Mouse (Mus musculus): Measurements from ENCODE around the gene Hipk2.

- TF ChIP-seq POLR2A (IDR thresholded peaks at IDR 0.05; ENCODE audit: borderline replicate concordance, insufficient read depth, low read length) = no peak
- TF ChIP-seq CTCF (IDR thresholded peaks at IDR 0.05; ENCODE audit: borderline replicate concordance, insufficient read depth, low read depth, low read length) = no peak
Measured at GRCm38 (mm10) chr6:38853561-38853992, 22.4 kb downstream of the Hipk2 start.

All from cerebellum, adult 2 months (tissue).